Mouse (Mus musculus): ENCODE results near the gene Naa10. TPM values are rescaled to one million over a fixed set of nuclear protein-coding genes. Genes with fewer than 3 reads are reported as not detected.

Gene Naa10
- polyA plus RNA-seq, 1 experiment: 92.3 TPM

DNA sequence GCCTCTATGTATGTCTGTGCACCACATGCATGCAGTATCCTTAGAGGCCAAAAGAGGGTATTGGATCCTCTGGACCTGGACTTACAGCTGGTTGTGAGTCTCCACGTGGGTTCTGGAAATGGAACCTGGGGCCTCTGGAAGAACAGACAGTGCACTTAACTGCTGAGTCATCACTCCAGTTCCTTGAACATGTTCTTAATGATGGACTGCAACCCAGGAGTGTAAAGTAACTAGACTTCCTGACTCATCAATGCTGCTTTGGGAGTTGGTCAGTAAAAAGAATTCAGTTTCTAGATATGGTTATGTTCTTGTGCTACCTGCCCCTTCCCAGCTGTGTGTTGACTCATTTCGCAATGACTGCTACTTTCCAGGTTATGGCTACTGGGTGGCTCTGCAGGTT lies 10.1 kb upstream of the Naa10 start:
- whole genome bisulfite sequencing: 70% methylated on average over 2 of the region's 2 CpGs
- no peak for DNase-seq
- Histone ChIP-seq H3K4me3 (replicated peaks; ENCODE audit: insufficient read depth, low read depth, low read length) (no peak overlapping the region), H3K27me3 (ENCODE audit: control insufficient read depth, insufficient read depth, low read length) (no peaks in the 10 kb centered on the region), H3K4me1 (ENCODE audit: control insufficient read depth, insufficient read depth, low read length) (no peaks in the 10 kb centered on the region), H3K27ac (ENCODE audit: insufficient read depth, low read length) (no peak overlapping the region)
- TF ChIP-seq CTCF (IDR thresholded peaks at IDR 0.05; ENCODE audit: borderline replicate concordance, insufficient read depth, low read depth, low read length) (no peak), POLR2A (IDR thresholded peaks at IDR 0.05; ENCODE audit: borderline replicate concordance, insufficient read depth, low read length) (no peak)

DNA sequence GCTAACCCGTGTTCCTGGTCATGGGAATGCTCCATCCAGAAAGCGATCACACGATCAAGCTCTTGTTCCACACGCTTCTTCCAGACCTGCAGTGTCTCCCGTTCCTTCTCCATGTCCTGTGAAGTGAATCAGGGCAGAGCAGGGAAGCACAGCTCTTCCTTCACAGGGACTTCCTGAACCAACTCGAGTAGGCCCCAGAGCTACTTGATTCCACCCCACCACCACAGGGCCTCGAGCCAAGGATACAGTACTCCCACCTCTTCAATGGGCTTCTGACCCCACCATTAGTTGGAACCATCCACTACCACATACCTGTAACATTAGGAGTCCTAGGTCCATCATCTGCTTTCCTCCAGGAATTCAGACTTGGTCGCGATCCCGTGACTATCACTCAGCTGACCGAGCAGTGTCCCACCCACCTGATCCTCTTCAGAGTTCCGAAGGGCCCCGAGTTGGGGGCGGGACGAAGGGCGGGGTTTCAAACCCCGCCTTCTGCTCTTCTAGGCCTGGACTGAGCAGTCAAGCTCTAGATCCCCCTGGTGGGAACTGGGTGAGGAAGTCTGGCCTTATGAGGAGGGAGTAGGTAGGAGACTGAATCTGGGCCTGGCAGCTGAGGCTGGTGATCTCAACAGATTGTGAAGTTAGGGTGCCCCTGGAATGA lies 8.8 kb upstream of the Naa10 start, which contains the start of gene Renbp:
Gene Renbp (minus strand): TSS at position 449 of the 661 bp plus-strand sequence.
- Histone ChIP-seq H3K27ac (ENCODE audit: insufficient read depth, low read length) (no peak within 1 kb of the TSS), H3K27me3 (ENCODE audit: control insufficient read depth, insufficient read depth, low read length) (no peaks in the 10 kb centered on the region), H3K4me1 (ENCODE audit: control insufficient read depth, insufficient read depth, low read length) (no peaks in the 10 kb centered on the region), H3K4me3 (replicated peaks; ENCODE audit: insufficient read depth, low read depth, low read length) (no peak within 1 kb of the TSS)
- 34% methylated on average over 17 of the region's 17 CpGs for WGBS
- DNase-seq: no peak
- TF ChIP-seq POLR2A (IDR thresholded peaks at IDR 0.05; ENCODE audit: borderline replicate concordance, insufficient read depth, low read length): no peak
- no peak for TF ChIP-seq CTCF (IDR thresholded peaks at IDR 0.05; ENCODE audit: borderline replicate concordance, insufficient read depth, low read depth, low read length)

DNA sequence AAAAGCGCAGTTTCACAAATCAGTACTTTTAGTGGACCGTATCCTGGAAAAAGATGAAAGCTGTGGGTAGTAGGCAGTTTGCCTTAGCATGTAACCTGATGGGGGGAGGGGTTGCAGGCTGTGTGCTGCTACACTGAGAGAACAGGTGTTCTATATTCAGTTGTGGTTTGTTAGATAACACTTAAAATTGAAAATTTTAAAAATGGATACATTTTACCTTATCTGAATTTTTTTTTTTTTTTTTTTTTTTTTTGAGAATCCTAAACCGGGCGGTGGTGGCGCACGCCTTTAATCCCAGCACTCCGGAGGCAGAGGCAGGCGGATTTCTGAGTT lies 772 bp upstream of the Naa10 start:
- WGBS: 68% methylated on average over 8 of the region's 8 CpGs
- H3K27ac ChIP-seq (ENCODE audit: insufficient read depth, low read length): peak overlapping the region; percentile 62; the same call in 1 of the 2 replicates
- TF ChIP-seq CTCF (IDR thresholded peaks at IDR 0.05; ENCODE audit: borderline replicate concordance, insufficient read depth, low read depth, low read length) (no peak), POLR2A (IDR thresholded peaks at IDR 0.05; ENCODE audit: borderline replicate concordance, insufficient read depth, low read length) (no peak)

GRCm38 (mm10) chrX:73921285-73921822 lies 390 bp downstream of the Naa10 start:
- Histone ChIP-seq H3K27me3 (ENCODE audit: control insufficient read depth, insufficient read depth, low read length) (no peaks in the 10 kb centered on the region), H3K4me3 (replicated peaks; ENCODE audit: insufficient read depth, low read depth, low read length) (peak overlapping the region; percentile 69), H3K4me1 (ENCODE audit: control insufficient read depth, insufficient read depth, low read length) (0 out of 2 replicates have a peak, but pooled peaks cover 2% of the 10 kb centered on the region), H3K27ac (ENCODE audit: insufficient read depth, low read length) (peak overlapping the region; percentile 79)
- 3% methylated on average over 34 of the region's 34 CpGs for WGBS
- no peak for DNase-seq
- TF ChIP-seq CTCF (IDR thresholded peaks at IDR 0.05; ENCODE audit: borderline replicate concordance, insufficient read depth, low read depth, low read length) (no peak), POLR2A (IDR thresholded peaks at IDR 0.05; ENCODE audit: borderline replicate concordance, insufficient read depth, low read length) (no peak)

More for the DNA sequence above, 772 bp upstream of the Naa10 start:
- H3K4me3 ChIP-seq (replicated peaks; ENCODE audit: insufficient read depth, low read depth, low read length): peak overlapping the region; percentile 69
- H3K4me1 ChIP-seq (ENCODE audit: control insufficient read depth, insufficient read depth, low read length): 0 out of 2 replicates have a peak, but pooled peaks cover 2% of the 10 kb centered on the region
- no peaks in the 10 kb centered on the region for H3K27me3 ChIP-seq (ENCODE audit: control insufficient read depth, insufficient read depth, low read length)
- no peak for DNase-seq

DNA sequence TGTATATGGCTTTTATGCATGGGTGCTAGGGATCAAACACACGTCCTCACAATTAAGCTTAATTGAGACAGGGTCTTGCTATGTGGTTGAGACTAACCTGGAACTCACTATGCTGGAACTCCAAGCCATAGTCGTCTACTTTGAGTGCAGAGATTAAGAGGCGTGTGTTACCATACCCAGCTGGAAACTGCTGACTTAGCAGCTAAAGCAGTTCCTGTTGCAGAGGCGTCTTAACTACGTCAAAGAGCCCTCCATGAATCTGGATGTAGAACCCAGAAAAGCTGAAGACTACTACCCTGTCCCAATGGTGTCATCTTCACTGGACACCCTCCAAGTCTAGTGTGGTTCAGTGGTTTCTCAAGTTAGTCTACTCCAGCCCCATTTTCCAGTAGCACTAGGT lies 3.1 kb downstream of the Naa10 start:
- Histone ChIP-seq H3K27me3 (ENCODE audit: control insufficient read depth, insufficient read depth, low read length) (no peaks in the 10 kb centered on the region), H3K4me3 (replicated peaks; ENCODE audit: insufficient read depth, low read depth, low read length) (no peak overlapping the region), H3K27ac (ENCODE audit: insufficient read depth, low read length) (no peak overlapping the region), H3K4me1 (ENCODE audit: control insufficient read depth, insufficient read depth, low read length) (0 out of 2 replicates have a peak, but pooled peaks cover 2% of the 10 kb centered on the region)
- TF ChIP-seq CTCF (IDR thresholded peaks at IDR 0.05; ENCODE audit: borderline replicate concordance, insufficient read depth, low read depth, low read length) (no peak), POLR2A (IDR thresholded peaks at IDR 0.05; ENCODE audit: borderline replicate concordance, insufficient read depth, low read length) (no peak)
- DNase-seq: no peak
- WGBS: 74% methylated on average over 5 of the region's 5 CpGs

DNA sequence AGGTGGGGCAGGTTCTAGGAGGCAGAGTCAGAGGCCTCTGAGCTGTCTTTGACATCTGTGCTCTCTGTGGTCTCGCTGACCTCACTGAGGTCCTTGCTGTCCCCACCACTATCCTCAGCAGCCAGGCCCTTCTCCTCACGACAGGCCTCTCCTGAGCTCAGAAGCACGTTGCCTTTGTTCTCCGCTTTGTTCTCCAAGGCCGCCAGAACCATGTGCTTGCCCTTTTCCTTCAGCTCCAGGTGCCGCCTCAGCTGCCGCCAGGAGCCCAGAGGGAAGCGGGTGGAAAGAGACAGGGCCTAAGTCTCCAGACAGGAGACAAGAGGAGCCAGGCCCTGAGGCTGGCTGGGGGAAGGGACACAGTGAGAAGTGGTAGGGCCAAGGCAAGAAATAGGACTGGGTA lies 4.8 kb downstream of the Naa10 start:
- no peak overlapping the region for H3K27ac ChIP-seq (ENCODE audit: insufficient read depth, low read length)
- 60% methylated on average over 8 of the region's 8 CpGs for WGBS
- no peak for TF ChIP-seq CTCF (IDR thresholded peaks at IDR 0.05; ENCODE audit: borderline replicate concordance, insufficient read depth, low read depth, low read length)
- no peak for TF ChIP-seq POLR2A (IDR thresholded peaks at IDR 0.05; ENCODE audit: borderline replicate concordance, insufficient read depth, low read length)
- H3K27me3 ChIP-seq (ENCODE audit: control insufficient read depth, insufficient read depth, low read length): no peaks in the 10 kb centered on the region
- DNase-seq: no peak
- H3K4me3 ChIP-seq (replicated peaks; ENCODE audit: insufficient read depth, low read depth, low read length): no peak overlapping the region
- 0 out of 2 replicates have a peak, but pooled peaks cover 2% of the 10 kb centered on the region for H3K4me1 ChIP-seq (ENCODE audit: control insufficient read depth, insufficient read depth, low read length)

DNA sequence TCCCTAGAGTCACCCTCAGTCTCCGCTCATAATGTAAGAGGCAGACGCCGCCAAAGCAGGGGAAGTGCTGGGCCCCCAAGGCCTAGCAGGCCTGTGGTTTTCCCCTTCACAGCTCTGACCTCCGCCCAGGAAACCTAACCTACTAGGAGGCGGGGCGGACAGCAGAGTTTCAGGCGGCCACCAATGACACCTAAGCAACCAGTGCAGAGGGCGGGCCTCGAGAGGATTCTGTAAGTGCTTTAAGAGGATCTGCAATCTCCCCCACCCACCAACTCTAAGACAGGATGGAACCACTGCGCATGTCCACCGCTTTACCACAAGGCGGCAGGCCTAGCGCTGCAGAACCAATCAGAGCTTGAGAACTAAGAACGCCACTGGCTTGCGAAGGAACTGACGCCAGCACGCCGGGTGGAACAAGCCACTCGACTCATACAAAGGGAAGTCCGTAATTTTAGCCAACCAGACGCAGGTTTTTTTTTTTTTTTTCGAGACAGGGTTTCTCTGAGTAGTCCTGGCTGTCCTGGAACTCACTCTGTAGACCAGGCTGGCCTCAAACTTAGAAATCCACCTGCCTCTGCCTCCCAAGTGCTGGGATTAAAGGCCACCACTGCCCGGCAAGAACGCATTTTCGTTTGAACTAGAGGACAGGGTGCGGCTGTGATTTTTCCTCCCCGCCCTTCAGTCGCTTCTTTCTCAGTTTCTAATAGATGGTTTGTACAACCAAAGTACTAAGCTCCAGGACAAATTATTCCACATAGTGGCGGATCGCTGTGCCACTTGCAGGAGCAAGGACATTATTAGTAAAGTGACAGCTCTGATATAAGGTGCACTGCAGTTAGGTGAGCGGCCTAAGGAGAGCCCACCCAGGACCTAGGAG lies 6.7 kb downstream of the Naa10 start:
- Histone ChIP-seq H3K27me3 (ENCODE audit: control insufficient read depth, insufficient read depth, low read length) (no peaks in the 10 kb centered on the region), H3K27ac (ENCODE audit: insufficient read depth, low read length) (peak overlapping the region; percentile 70), H3K4me1 (ENCODE audit: control insufficient read depth, insufficient read depth, low read length) (0 out of 2 replicates have a peak, but pooled peaks cover 2% of the 10 kb centered on the region), H3K4me3 (replicated peaks; ENCODE audit: insufficient read depth, low read depth, low read length) (peak overlapping the region; percentile 60)
- TF ChIP-seq POLR2A (IDR thresholded peaks at IDR 0.05; ENCODE audit: borderline replicate concordance, insufficient read depth, low read length) (0 out of 2 replicates have a peak, but pooled peaks have one; percentile 21), CTCF (IDR thresholded peaks at IDR 0.05; ENCODE audit: borderline replicate concordance, insufficient read depth, low read depth, low read length) (peak; percentile 32; the same call in 1 of the 2 replicates)
- 16% methylated on average over 31 of the region's 31 CpGs for WGBS
- DNase-seq: peak; percentile 84 to 96

Measured in cerebellum, adult 2 months (tissue).